Mouse (Mus musculus): Measurements from ENCODE around the gene Iffo2. TPM values are rescaled to one million over a fixed set of nuclear protein-coding genes. Genes with fewer than 3 reads are reported as not detected.

Gene Iffo2
- polyA plus RNA-seq, 1 experiment from 2014 or later, result 4.8 TPM

DNA sequence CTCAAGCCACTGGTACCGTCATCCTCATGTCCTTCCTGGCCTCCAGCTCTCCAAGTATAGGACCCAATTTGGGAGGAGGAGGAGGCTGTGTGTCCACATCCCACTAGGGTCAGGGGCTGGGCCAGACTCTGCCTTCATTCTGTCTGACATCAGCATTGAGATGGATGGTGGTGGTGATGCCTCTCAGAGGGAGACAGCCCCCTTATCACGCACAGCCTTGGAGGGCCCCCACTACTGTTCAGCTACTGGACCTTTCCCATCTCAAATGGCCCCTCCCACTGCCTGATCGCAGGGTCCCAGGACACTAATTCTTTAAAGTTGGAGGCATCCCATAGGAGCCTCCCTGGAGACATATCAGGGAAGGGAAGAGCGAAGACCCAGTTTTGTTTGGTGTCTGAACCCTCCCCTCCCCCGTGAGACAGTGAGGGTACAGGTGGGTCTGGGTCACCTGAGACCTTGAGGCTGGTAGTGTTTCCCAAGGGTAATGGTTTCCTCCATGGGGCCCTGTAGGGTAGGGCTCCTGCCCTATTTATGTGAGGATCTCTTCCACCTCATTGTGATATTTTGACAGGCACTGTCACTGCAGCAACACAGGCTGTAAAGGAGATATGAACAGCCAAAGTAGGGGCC lies 38.7 kb upstream of the Iffo2 start:
- 73% methylated on average over 5 of the region's 5 CpGs for WGBS
- DNase-seq (ENCODE audit: low spot score) (no peak), ATAC-seq (ENCODE audit: low read depth) (no peak)
- no peaks in the 10 kb centered on the region for H3K4me1 ChIP-seq (ENCODE audit: control insufficient read depth, insufficient read depth, low read length)
- H3K36me3 ChIP-seq (ENCODE audit: control insufficient read depth, insufficient read depth, low read length), result peaks cover 55% of the 10 kb centered on the region
- H3K27ac ChIP-seq (replicated peaks; ENCODE audit: low read depth, low read length), result no peak overlapping the region
- no peak overlapping the region for H3K4me3 ChIP-seq (ENCODE audit: low read depth, low read length)
- H3K27me3 ChIP-seq (replicated peaks; ENCODE audit: control insufficient read depth, insufficient read depth, low read length), result no peaks in the 10 kb centered on the region
- H3K4me2 ChIP-seq (ENCODE audit: low read depth, low read length), result no peak overlapping the region
- H3K9me3 ChIP-seq (ENCODE audit: control insufficient read depth, low read length), result no peaks in the 10 kb centered on the region
- no peak overlapping the region for H3K9ac ChIP-seq (ENCODE audit: low read depth, low read length)

DNA sequence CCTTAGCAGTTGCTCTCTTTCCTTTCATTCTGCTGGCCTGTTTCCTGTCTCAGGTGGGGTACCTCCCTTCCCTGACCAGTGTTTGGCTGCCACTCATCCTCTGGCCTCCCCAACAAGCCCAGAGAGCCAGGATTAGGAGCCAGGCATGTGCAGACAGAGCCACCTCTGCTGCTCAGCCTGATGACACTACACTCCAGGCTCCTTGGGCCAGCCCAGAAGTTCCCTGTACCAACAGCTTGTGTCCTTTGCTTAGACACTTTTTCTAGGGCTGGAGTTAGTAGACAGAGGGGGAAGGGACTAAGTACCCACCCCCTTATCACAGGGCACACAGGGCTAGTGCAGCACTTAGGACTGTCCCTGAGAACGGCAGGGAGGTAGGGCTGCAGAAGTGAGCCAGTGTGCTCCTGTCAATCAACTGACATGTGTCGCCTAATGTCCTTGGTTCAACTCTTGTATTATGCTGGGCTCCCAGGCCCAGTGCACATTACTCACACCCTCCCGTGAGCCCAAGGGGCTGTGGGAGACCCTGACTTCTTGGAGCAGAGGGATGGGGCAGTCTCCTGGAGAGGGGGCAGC lies 38.0 kb upstream of the Iffo2 start:
- H3K27ac ChIP-seq (replicated peaks; ENCODE audit: low read depth, low read length), result no peak overlapping the region
- H3K4me2 ChIP-seq (ENCODE audit: low read depth, low read length), result no peak overlapping the region
- no peaks in the 10 kb centered on the region for H3K4me1 ChIP-seq (ENCODE audit: control insufficient read depth, insufficient read depth, low read length)
- H3K27me3 ChIP-seq (replicated peaks; ENCODE audit: control insufficient read depth, insufficient read depth, low read length), result no peaks in the 10 kb centered on the region
- 37% methylated on average over 3 of the region's 3 CpGs for WGBS
- peaks cover 48% of the 10 kb centered on the region for H3K36me3 ChIP-seq (ENCODE audit: control insufficient read depth, insufficient read depth, low read length)
- ATAC-seq (ENCODE audit: low read depth), result no peak; the same call in 1 of the 2 replicates
- no peak overlapping the region for H3K4me3 ChIP-seq (ENCODE audit: low read depth, low read length)
- H3K9ac ChIP-seq (ENCODE audit: low read depth, low read length), result no peak overlapping the region
- DNase-seq (ENCODE audit: low spot score), result no peak
- no peaks in the 10 kb centered on the region for H3K9me3 ChIP-seq (ENCODE audit: control insufficient read depth, low read length)

- Histone ChIP-seq H3K4me1 (ENCODE audit: control insufficient read depth, insufficient read depth, low read length) (no peaks in the 10 kb centered on the region), H3K27ac (replicated peaks; ENCODE audit: low read depth, low read length) (no peak overlapping the region), H3K9ac (ENCODE audit: low read depth, low read length) (no peak overlapping the region), H3K9me3 (ENCODE audit: control insufficient read depth, low read length) (no peaks in the 10 kb centered on the region), H3K4me3 (ENCODE audit: low read depth, low read length) (no peak overlapping the region), H3K36me3 (ENCODE audit: control insufficient read depth, insufficient read depth, low read length) (peaks cover 37% of the 10 kb centered on the region), H3K27me3 (replicated peaks; ENCODE audit: control insufficient read depth, insufficient read depth, low read length) (no peaks in the 10 kb centered on the region), H3K4me2 (ENCODE audit: low read depth, low read length) (no peak overlapping the region)
- DNase-seq (ENCODE audit: low spot score), result no peak
- WGBS, result 72% methylated on average over 9 of the region's 9 CpGs
- no peak for ATAC-seq (ENCODE audit: low read depth)
Observed at GRCm38 (mm10) chr4:139493227-139494025, 36.9 kb upstream of the Iffo2 start.

DNA sequence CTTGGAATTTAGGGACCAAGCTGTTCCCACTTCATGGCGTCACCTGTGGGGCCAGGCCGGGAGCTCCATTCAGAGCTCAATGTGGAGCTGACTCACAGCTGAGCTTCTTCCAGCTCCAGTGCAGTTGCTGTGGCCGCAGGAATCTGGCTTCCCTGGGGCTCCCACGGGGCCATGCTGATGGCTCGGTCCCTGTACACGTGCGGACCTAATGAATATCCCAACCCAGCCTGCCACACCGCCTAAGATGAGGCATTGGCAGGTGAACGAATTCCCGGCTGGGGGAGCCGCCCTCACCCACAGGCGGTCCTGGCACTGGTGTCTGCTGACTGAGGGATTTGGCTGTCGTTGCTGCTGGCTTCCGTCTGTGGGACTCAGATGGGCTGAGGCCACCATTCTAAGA lies 29.5 kb upstream of the Iffo2 start:
- WGBS, result 51% methylated on average over 14 of the region's 14 CpGs
- no peak overlapping the region for H3K4me3 ChIP-seq (ENCODE audit: low read depth, low read length)
- no peaks in the 10 kb centered on the region for H3K36me3 ChIP-seq (ENCODE audit: control insufficient read depth, insufficient read depth, low read length)
- peak; percentile 34 for DNase-seq (ENCODE audit: low spot score)
- no peaks in the 10 kb centered on the region for H3K4me1 ChIP-seq (ENCODE audit: control insufficient read depth, insufficient read depth, low read length)
- no peak overlapping the region for H3K27ac ChIP-seq (replicated peaks; ENCODE audit: low read depth, low read length)
- ATAC-seq (ENCODE audit: low read depth), result peak; percentile 24
- no peak overlapping the region for H3K4me2 ChIP-seq (ENCODE audit: low read depth, low read length)
- H3K27me3 ChIP-seq (replicated peaks; ENCODE audit: control insufficient read depth, insufficient read depth, low read length), result no peaks in the 10 kb centered on the region
- H3K9ac ChIP-seq (ENCODE audit: low read depth, low read length), result no peak overlapping the region
- H3K9me3 ChIP-seq (ENCODE audit: control insufficient read depth, low read length), result peaks cover 9% of the 10 kb centered on the region

DNA sequence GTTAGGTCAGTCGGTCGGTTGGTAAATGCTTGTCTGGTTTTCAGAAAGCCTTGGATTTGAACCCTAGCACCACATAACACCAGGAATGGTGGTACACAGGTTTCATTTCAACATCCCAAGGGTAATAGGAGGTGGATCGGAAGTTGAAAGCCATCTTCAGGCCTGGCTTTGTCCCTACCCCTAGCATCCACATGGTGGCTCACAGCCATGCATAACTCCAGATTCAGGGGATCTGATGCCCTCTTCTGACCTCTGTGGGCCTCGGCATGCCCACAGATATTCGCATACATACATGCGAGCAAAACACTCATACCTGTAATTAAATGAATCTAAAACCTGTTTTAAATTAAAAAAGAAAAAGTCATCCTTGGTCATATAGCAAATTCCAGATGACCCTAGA lies 28.6 kb upstream of the Iffo2 start:
- no peaks in the 10 kb centered on the region for H3K36me3 ChIP-seq (ENCODE audit: control insufficient read depth, insufficient read depth, low read length)
- DNase-seq (ENCODE audit: low spot score) (no peak), ATAC-seq (ENCODE audit: low read depth) (no peak)
- 67% methylated on average over 6 of the region's 6 CpGs for WGBS
- no peak overlapping the region for H3K4me2 ChIP-seq (ENCODE audit: low read depth, low read length)
- no peaks in the 10 kb centered on the region for H3K27me3 ChIP-seq (replicated peaks; ENCODE audit: control insufficient read depth, insufficient read depth, low read length)
- peaks cover 9% of the 10 kb centered on the region for H3K9me3 ChIP-seq (ENCODE audit: control insufficient read depth, low read length)
- H3K27ac ChIP-seq (replicated peaks; ENCODE audit: low read depth, low read length), result no peak overlapping the region
- no peak overlapping the region for H3K4me3 ChIP-seq (ENCODE audit: low read depth, low read length)
- H3K9ac ChIP-seq (ENCODE audit: low read depth, low read length), result no peak overlapping the region
- H3K4me1 ChIP-seq (ENCODE audit: control insufficient read depth, insufficient read depth, low read length), result no peaks in the 10 kb centered on the region

DNA sequence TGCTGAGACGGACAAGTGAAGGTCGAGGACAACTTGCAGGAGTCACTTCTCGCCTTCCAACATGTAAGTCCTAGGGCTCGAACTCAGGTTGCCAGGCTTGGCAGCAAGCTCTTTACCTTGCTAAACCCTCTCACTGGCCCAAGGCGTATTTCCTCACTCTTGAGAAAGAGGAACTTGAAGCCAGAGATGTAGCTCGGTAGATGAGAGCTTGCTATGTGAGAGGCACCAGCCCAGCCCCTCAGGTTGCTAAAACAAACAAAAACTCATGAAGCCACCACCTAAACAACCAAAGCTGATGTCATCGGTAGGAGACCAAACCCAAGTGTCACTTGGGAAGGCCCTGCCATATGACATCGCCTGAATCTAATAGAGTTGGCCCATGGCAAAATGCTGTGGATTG lies 26.4 kb upstream of the Iffo2 start:
- no peaks in the 10 kb centered on the region for H3K27me3 ChIP-seq (replicated peaks; ENCODE audit: control insufficient read depth, insufficient read depth, low read length)
- DNase-seq (ENCODE audit: low spot score), result no peak
- no peak overlapping the region for H3K9ac ChIP-seq (ENCODE audit: low read depth, low read length)
- H3K9me3 ChIP-seq (ENCODE audit: control insufficient read depth, low read length), result peaks cover 9% of the 10 kb centered on the region
- no peak overlapping the region for H3K4me2 ChIP-seq (ENCODE audit: low read depth, low read length)
- 84% methylated on average over 8 of the region's 8 CpGs for WGBS
- no peak for ATAC-seq (ENCODE audit: low read depth)
- H3K27ac ChIP-seq (replicated peaks; ENCODE audit: low read depth, low read length), result no peak overlapping the region
- H3K36me3 ChIP-seq (ENCODE audit: control insufficient read depth, insufficient read depth, low read length), result no peaks in the 10 kb centered on the region
- H3K4me3 ChIP-seq (ENCODE audit: low read depth, low read length), result no peak overlapping the region
- H3K4me1 ChIP-seq (ENCODE audit: control insufficient read depth, insufficient read depth, low read length), result no peaks in the 10 kb centered on the region

GRCm38 (mm10) chr4:139505716-139506115 lies 24.6 kb upstream of the Iffo2 start:
- Histone ChIP-seq H3K36me3 (ENCODE audit: control insufficient read depth, insufficient read depth, low read length) (no peaks in the 10 kb centered on the region), H3K27ac (replicated peaks; ENCODE audit: low read depth, low read length) (no peak overlapping the region), H3K4me2 (ENCODE audit: low read depth, low read length) (no peak overlapping the region), H3K27me3 (replicated peaks; ENCODE audit: control insufficient read depth, insufficient read depth, low read length) (no peaks in the 10 kb centered on the region), H3K4me3 (ENCODE audit: low read depth, low read length) (no peak overlapping the region), H3K9me3 (ENCODE audit: control insufficient read depth, low read length) (peaks cover 9% of the 10 kb centered on the region), H3K4me1 (ENCODE audit: control insufficient read depth, insufficient read depth, low read length) (no peaks in the 10 kb centered on the region), H3K9ac (ENCODE audit: low read depth, low read length) (no peak overlapping the region)
- DNase-seq (ENCODE audit: low spot score) (no peak), ATAC-seq (ENCODE audit: low read depth) (no peak)
- WGBS, result 78% methylated on average over 4 of the region's 4 CpGs

GRCm38 (mm10) chr4:139506727-139507126 lies 23.6 kb upstream of the Iffo2 start:
- H3K27me3 ChIP-seq (replicated peaks; ENCODE audit: control insufficient read depth, insufficient read depth, low read length), result no peaks in the 10 kb centered on the region
- peaks cover 9% of the 10 kb centered on the region for H3K9me3 ChIP-seq (ENCODE audit: control insufficient read depth, low read length)
- H3K27ac ChIP-seq (replicated peaks; ENCODE audit: low read depth, low read length), result no peak overlapping the region
- H3K4me2 ChIP-seq (ENCODE audit: low read depth, low read length), result no peak overlapping the region
- no peak for ATAC-seq (ENCODE audit: low read depth)
- no peak overlapping the region for H3K4me3 ChIP-seq (ENCODE audit: low read depth, low read length)
- H3K4me1 ChIP-seq (ENCODE audit: control insufficient read depth, insufficient read depth, low read length), result no peaks in the 10 kb centered on the region
- H3K36me3 ChIP-seq (ENCODE audit: control insufficient read depth, insufficient read depth, low read length), result no peaks in the 10 kb centered on the region
- no peak for DNase-seq (ENCODE audit: low spot score)
- 86% methylated on average over 11 of the region's 11 CpGs for WGBS
- H3K9ac ChIP-seq (ENCODE audit: low read depth, low read length), result no peak overlapping the region
